ENCODE assay signal across 24 mouse cellular contexts in the genomic region with DNA sequence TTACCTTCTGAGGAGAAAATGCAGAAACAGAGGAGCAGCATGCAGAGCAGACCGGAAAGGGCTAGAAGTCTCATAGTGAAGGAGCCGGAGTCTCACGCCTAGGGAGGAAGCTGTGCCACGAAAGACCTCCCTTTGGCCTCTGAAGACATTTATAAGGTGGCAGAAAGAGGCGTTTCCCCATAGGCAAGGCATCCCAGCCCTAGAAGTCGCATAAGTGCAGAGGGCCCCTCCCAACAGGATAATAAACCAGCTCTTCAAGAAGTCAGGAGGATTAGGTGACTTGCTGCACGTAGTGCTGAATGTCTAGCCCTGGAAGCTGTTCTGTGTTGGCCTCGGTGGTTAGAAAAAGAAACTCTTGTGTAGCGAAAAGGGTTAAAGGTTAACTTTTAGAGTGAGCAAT. TPM values are rescaled to one million over a fixed set of nuclear protein-coding genes. Genes with fewer than 3 reads are reported as not detected.
A peak's percentile ranks its signal among the peaks of the same experiment; 100 is the strongest.
DNase-seq lines count a peak whose midpoint lies in the region; ATAC-seq and TF ChIP-seq lines count a peak whose summit lies in the region.
"Had no signal": no experiment of that assay in that cellular context is flagged by ENCODE, and none has a peak within 500 bp of the region (broad histone marks: within the 10 kb centered on the region; RNA-seq: fewer than 3 reads in every experiment).

No protein-coding gene starts in this region.

- peak overlapping the region; percentile 72 for H3K27ac ChIP-seq in intestine, embryonic 16.5 days (ENCODE audit: low read length)
- no peak overlapping the region for H3K27ac ChIP-seq in hindbrain, embryonic 11.5 days (ENCODE audit: low read depth, low read length)
- H3K27ac ChIP-seq in liver, embryonic 11.5 days (ENCODE audit: low read depth, low read length), result no peak overlapping the region
- H3K27ac ChIP-seq: forebrain, embryonic 13.5 days; heart, embryonic 13.5 days; liver, embryonic 12.5 days; macrophage had no signal

- no peaks in the 10 kb centered on the region for H3K36me3 ChIP-seq in intestine, embryonic 16.5 days (ENCODE audit: control insufficient read depth, insufficient read depth, low read length)
- no peaks in the 10 kb centered on the region for H3K36me3 ChIP-seq in myocyte (ENCODE audit: control insufficient read depth, insufficient read depth)
- no peaks in the 10 kb centered on the region for H3K36me3 ChIP-seq in hindbrain, embryonic 11.5 days (ENCODE audit: control insufficient read depth, insufficient read depth, low read length)
- H3K36me3 ChIP-seq in liver, embryonic 11.5 days (ENCODE audit: control insufficient read depth, insufficient read depth, low read length), result no peaks in the 10 kb centered on the region
- H3K36me3 ChIP-seq: heart, embryonic 13.5 days; liver, embryonic 12.5 days had no signal

- H3K4me3 ChIP-seq in intestine, embryonic 16.5 days (ENCODE audit: low read length), result peak overlapping the region; percentile 35
- H3K4me3 ChIP-seq in myocyte, result no peak overlapping the region
- H3K4me3 ChIP-seq in hindbrain, embryonic 11.5 days (ENCODE audit: low read depth, low read length), result no peak overlapping the region
- no peak overlapping the region for H3K4me3 ChIP-seq in liver, embryonic 11.5 days (ENCODE audit: low read depth, low read length)
- H3K4me3 ChIP-seq: forebrain, embryonic 13.5 days; heart, embryonic 13.5 days; liver, embryonic 12.5 days had no signal

- H3K9me3 ChIP-seq in intestine, embryonic 16.5 days (ENCODE audit: control insufficient read depth, low read length), result no peaks in the 10 kb centered on the region
- H3K9me3 ChIP-seq in hindbrain, embryonic 11.5 days (ENCODE audit: control insufficient read depth, low read length), result no peaks in the 10 kb centered on the region
- no peaks in the 10 kb centered on the region for H3K9me3 ChIP-seq in liver, embryonic 11.5 days (ENCODE audit: control insufficient read depth, low read length)
- H3K9me3 ChIP-seq: forebrain, embryonic 13.5 days; heart, embryonic 13.5 days; liver, embryonic 12.5 days had no signal

- WGBS in intestine, embryonic 16.5 days, result 14% methylated on average over 9 of the region's 9 CpGs
- WGBS in hindbrain, embryonic 11.5 days, result 79% methylated on average over 9 of the region's 9 CpGs
- 62% methylated on average over 9 of the region's 9 CpGs for WGBS in liver, embryonic 11.5 days

- no peak overlapping the region for H3K9ac ChIP-seq in intestine, embryonic 16.5 days (ENCODE audit: low read depth, low read length)
- no peak overlapping the region for H3K9ac ChIP-seq in hindbrain, embryonic 11.5 days (ENCODE audit: low read depth, low read length)
- H3K9ac ChIP-seq in liver, embryonic 11.5 days (ENCODE audit: low read depth, low read length), result no peak overlapping the region
- H3K9ac ChIP-seq: forebrain, embryonic 13.5 days; heart, embryonic 13.5 days; liver, embryonic 12.5 days; lung, embryonic 14.5 days had no signal

- H3ac ChIP-seq in myocyte (ENCODE audit: control insufficient read depth, insufficient read length), result no peak overlapping the region

- H3K4me1 ChIP-seq in intestine, embryonic 16.5 days (ENCODE audit: control insufficient read depth, insufficient read depth, low read length), result peaks cover under 1% of the 10 kb centered on the region; the same call in 1 of the 2 replicates
- no peaks in the 10 kb centered on the region for H3K4me1 ChIP-seq in hindbrain, embryonic 11.5 days (replicated peaks; ENCODE audit: control insufficient read depth, insufficient read depth, low read length)
- no peaks in the 10 kb centered on the region for H3K4me1 ChIP-seq in liver, embryonic 11.5 days (replicated peaks; ENCODE audit: control insufficient read depth, insufficient read depth, low read length)
- H3K4me1 ChIP-seq: forebrain, embryonic 13.5 days; liver, embryonic 12.5 days had no signal

- DNase-seq in heart, adult 11 months, result peak; percentile 74
- DNase-seq in heart, adult 18-20 months, result no peak
- DNase-seq in hindbrain, embryonic 11.5 days (ENCODE audit: low spot score), result no peak
- DNase-seq in liver, embryonic 11.5 days (ENCODE audit: low spot score), result no peak
- no peak for DNase-seq in natural killer cell, adult 2 months (ENCODE audit: low spot score in 2 of 2)
- DNase-seq: adrenal gland, postnatal 25 days; cerebellum, adult 18-20 months; gastrocnemius, postnatal 25 days; heart, postnatal 36 days; kidney, postnatal 10 days; layer of hippocampus, adult 9-11 months; lung, embryonic 14.5 days; midbrain, embryonic 14.5 days; thymus, postnatal 4 days had no signal

- H3K79me2 ChIP-seq in myocyte (ENCODE audit: control insufficient read depth, insufficient read depth), result no peaks in the 10 kb centered on the region

- ATAC-seq in common myeloid progenitor, adult 5-6 weeks (replicated peaks; ENCODE audit: low read depth, poor library complexity, severe bottlenecking), result 0 out of 2 replicates have a peak, but pooled peaks have one; percentile 8
- ATAC-seq in intestine, embryonic 16.5 days, result peak; percentile 96
- no peak for ATAC-seq in hindbrain, embryonic 11.5 days (ENCODE audit: low FRiP score)
- ATAC-seq in liver, embryonic 11.5 days (replicated peaks; ENCODE audit: low FRiP score), result no peak
- ATAC-seq: activated CD4-positive, CD25-positive, alpha-beta regulatory T cell, adult 4 months; forebrain, embryonic 13.5 days; liver, embryonic 12.5 days had no signal

- H3K4me2 ChIP-seq in intestine, embryonic 16.5 days (ENCODE audit: low read depth, low read length), result peak overlapping the region; percentile 31
- H3K4me2 ChIP-seq in myocyte (ENCODE audit: low read depth), result peak overlapping the region; percentile 18
- H3K4me2 ChIP-seq in hindbrain, embryonic 11.5 days (replicated peaks; ENCODE audit: low read depth, low read length), result no peak overlapping the region
- no peak overlapping the region for H3K4me2 ChIP-seq in liver, embryonic 11.5 days
- H3K4me2 ChIP-seq: forebrain, embryonic 13.5 days; heart, embryonic 13.5 days; liver, embryonic 12.5 days; lung, embryonic 14.5 days had no signal

- TF ChIP-seq POLR2A in myocyte (IDR thresholded peaks at IDR 0.05; ENCODE audit: insufficient read length, low read depth), result no peak

- H3K27me3 ChIP-seq in intestine, embryonic 16.5 days (replicated peaks; ENCODE audit: control insufficient read depth, insufficient read depth, low read length), result no peaks in the 10 kb centered on the region
- no peaks in the 10 kb centered on the region for H3K27me3 ChIP-seq in myocyte (ENCODE audit: control insufficient read depth, insufficient read depth, insufficient read length)
- H3K27me3 ChIP-seq in hindbrain, embryonic 11.5 days (ENCODE audit: control insufficient read depth, insufficient read depth, low read length), result no peaks in the 10 kb centered on the region
- no peaks in the 10 kb centered on the region for H3K27me3 ChIP-seq in liver, embryonic 11.5 days (replicated peaks; ENCODE audit: control insufficient read depth, insufficient read depth, low read length)
- H3K27me3 ChIP-seq: forebrain, embryonic 13.5 days; liver, embryonic 12.5 days had no signal

TF ChIP-seq in myocyte, 11 proteins besides CTCF, POLR2A, EP300 and RAD21 (continues in another document):
- no peak for TF ChIP-seq USF1 (IDR thresholded peaks at IDR 0.05; ENCODE audit: low read depth)
- TF ChIP-seq MYOG (IDR thresholded peaks at IDR 0.05; ENCODE audit: control insufficient read depth in 1 of 3, insufficient read depth in 1 of 3, insufficient read length in 2 of 3, low read depth in 2 of 3), result no peak
- no peak for TF ChIP-seq MAX (IDR thresholded peaks at IDR 0.05; ENCODE audit: low read depth)
- no peak for TF ChIP-seq REST (IDR thresholded peaks at IDR 0.05; ENCODE audit: insufficient read depth, insufficient read length)
- no peak for TF ChIP-seq POLR2AphosphoS2 (IDR thresholded peaks at IDR 0.05; ENCODE audit: insufficient read length, low read depth)
- TF ChIP-seq TCF3 (IDR thresholded peaks at IDR 0.05; ENCODE audit: insufficient read length, low read depth), result no peak

RNA-seq across cellular contexts. Expression of a gene that starts 3.8 kb away (rescaled TPM):
- total RNA-seq in heart, adult 18-20 months (2021), result under 1 TPM in 1 of 2 experiments, not detected in 1; 0.57 TPM
- 2.8 TPM in 1 of 2 replicates, not detected in the other for total RNA-seq in common myeloid progenitor, adult 5-6 weeks (2017)
- 77.3 and 81.4 TPM in 2 replicates for polyA plus RNA-seq in intestine, embryonic 16.5 days (2015; fragmentation: Nextera tagmentation; extraction: Ambion mirVana)
- polyA plus RNA-seq in myocyte (2012; fragmentation: generic; extraction: Trizol), result 1.2 TPM
- polyA plus RNA-seq in hindbrain, embryonic 11.5 days (2014; fragmentation: Nextera tagmentation; extraction: Ambion mirVana), result 0.34 and 0.38 TPM in 2 replicates
- polyA plus RNA-seq in liver, embryonic 11.5 days (2014; fragmentation: Nextera tagmentation; extraction: Ambion mirVana), result 0.25 and 0.45 TPM in 2 replicates
- total RNA-seq: heart, postnatal 36 days had no signal
- polyA plus RNA-seq: forebrain, embryonic 13.5 days; liver, embryonic 12.5 days; midbrain, embryonic 14.5 days had no signal

RNA-seq across cellular contexts. Expression of a gene that starts 11.8 kb away (rescaled TPM):
- under 1 TPM in 1 of 2 experiments, not detected in 1; 0.05 TPM for total RNA-seq in heart, adult 18-20 months (2021)
- not detected in 2 replicates for total RNA-seq in common myeloid progenitor, adult 5-6 weeks (2017)
- polyA plus RNA-seq in intestine, embryonic 16.5 days (2015; fragmentation: Nextera tagmentation; extraction: Ambion mirVana), result 0.22 and 0.39 TPM in 2 replicates
- polyA plus RNA-seq in myocyte (2012; fragmentation: generic; extraction: Trizol), result 0.19 TPM
- 1.2 and 2.3 TPM in 2 replicates for polyA plus RNA-seq in hindbrain, embryonic 11.5 days (2014; fragmentation: Nextera tagmentation; extraction: Ambion mirVana)
- polyA plus RNA-seq in liver, embryonic 11.5 days (2014; fragmentation: Nextera tagmentation; extraction: Ambion mirVana), result 0.05 TPM in 2 replicates
- total RNA-seq: gastrocnemius, postnatal 25 days; heart, postnatal 36 days had no signal
- polyA plus RNA-seq: activated CD4-positive, CD25-positive, alpha-beta regulatory T cell, adult 4 months; liver, embryonic 12.5 days; lung, embryonic 14.5 days; macrophage had no signal

RNA-seq across cellular contexts. Expression of a gene that starts 25.1 kb away (rescaled TPM):
- 100 to 1,000 TPM; 653 to 717 TPM for total RNA-seq in heart, adult 18-20 months (2021)
- 111 and 123 TPM in 2 replicates for total RNA-seq in common myeloid progenitor, adult 5-6 weeks (2017)
- polyA plus RNA-seq in intestine, embryonic 16.5 days (2015; fragmentation: Nextera tagmentation; extraction: Ambion mirVana), result 332 and 334 TPM in 2 replicates
- polyA plus RNA-seq in myocyte (2012; fragmentation: generic; extraction: Trizol), result 396 TPM
- 189 and 215 TPM in 2 replicates for polyA plus RNA-seq in hindbrain, embryonic 11.5 days (2014; fragmentation: Nextera tagmentation; extraction: Ambion mirVana)
- 260 and 286 TPM in 2 replicates for polyA plus RNA-seq in liver, embryonic 11.5 days (2014; fragmentation: Nextera tagmentation; extraction: Ambion mirVana)

RNA-seq across cellular contexts. Expression of a gene that starts 42.2 kb away (rescaled TPM):
- not detected for total RNA-seq in heart, adult 18-20 months (2021)
- not detected in 2 replicates for total RNA-seq in common myeloid progenitor, adult 5-6 weeks (2017)
- not detected in 2 replicates for polyA plus RNA-seq in intestine, embryonic 16.5 days (2015; fragmentation: Nextera tagmentation; extraction: Ambion mirVana)
- not detected for polyA plus RNA-seq in myocyte (2012; fragmentation: generic; extraction: Trizol)
- not detected in 2 replicates for polyA plus RNA-seq in hindbrain, embryonic 11.5 days (2014; fragmentation: Nextera tagmentation; extraction: Ambion mirVana)
- not detected in 2 replicates for polyA plus RNA-seq in liver, embryonic 11.5 days (2014; fragmentation: Nextera tagmentation; extraction: Ambion mirVana)
- total RNA-seq: adrenal gland, postnatal 25 days; gastrocnemius, postnatal 25 days; heart, postnatal 36 days; left cerebral cortex, postnatal 10 days had no signal
- polyA plus RNA-seq: activated CD4-positive, CD25-positive, alpha-beta regulatory T cell, adult 4 months; cortical plate, adult 2 months; forebrain, embryonic 13.5 days; heart, embryonic 13.5 days; liver, embryonic 12.5 days; lung, embryonic 14.5 days; macrophage; midbrain, embryonic 14.5 days had no signal

RNA-seq across cellular contexts. Expression of a gene that starts 55.3 kb away (rescaled TPM):
- total RNA-seq in heart, adult 18-20 months (2021), result not detected
- total RNA-seq in common myeloid progenitor, adult 5-6 weeks (2017), result not detected in 2 replicates
- polyA plus RNA-seq in intestine, embryonic 16.5 days (2015; fragmentation: Nextera tagmentation; extraction: Ambion mirVana), result not detected in 2 replicates
- polyA plus RNA-seq in myocyte (2012; fragmentation: generic; extraction: Trizol), result not detected
- not detected in 2 replicates for polyA plus RNA-seq in hindbrain, embryonic 11.5 days (2014; fragmentation: Nextera tagmentation; extraction: Ambion mirVana)
- polyA plus RNA-seq in liver, embryonic 11.5 days (2014; fragmentation: Nextera tagmentation; extraction: Ambion mirVana), result not detected in 2 replicates
- total RNA-seq: adrenal gland, postnatal 25 days; gastrocnemius, postnatal 25 days; heart, postnatal 36 days; left cerebral cortex, postnatal 10 days had no signal
- polyA plus RNA-seq: activated CD4-positive, CD25-positive, alpha-beta regulatory T cell, adult 4 months; cortical plate, adult 2 months; forebrain, embryonic 13.5 days; heart, embryonic 13.5 days; liver, embryonic 12.5 days; lung, embryonic 14.5 days; macrophage; midbrain, embryonic 14.5 days had no signal

Comparison
In these comparisons a context has a peak if more than half of its experiments do, and no peak if none do; other contexts are left out.
1. ATAC-seq: peak in common myeloid progenitor, adult 5-6 weeks (single experiment) and intestine, embryonic 16.5 days (single experiment); none in hindbrain, embryonic 11.5 days (single experiment) and liver, embryonic 11.5 days (single experiment).
2. H3K4me2 ChIP-seq: peak in intestine, embryonic 16.5 days (single experiment) and myocyte (single experiment); none in hindbrain, embryonic 11.5 days (single experiment) and liver, embryonic 11.5 days (single experiment).
3. RNA of a gene that starts 3.8 kb away (polyA plus RNA-seq): 77.3 to 81.4 TPM in intestine, embryonic 16.5 days; 1.2 TPM in myocyte (single experiment), 0.34 to 0.38 TPM in hindbrain, embryonic 11.5 days and 0.25 to 0.45 TPM in liver, embryonic 11.5 days; every median in the first group is over 10 times any median in the second.